Mouse (Mus musculus): ENCODE results near the gene Dtnbp1.

DNA sequence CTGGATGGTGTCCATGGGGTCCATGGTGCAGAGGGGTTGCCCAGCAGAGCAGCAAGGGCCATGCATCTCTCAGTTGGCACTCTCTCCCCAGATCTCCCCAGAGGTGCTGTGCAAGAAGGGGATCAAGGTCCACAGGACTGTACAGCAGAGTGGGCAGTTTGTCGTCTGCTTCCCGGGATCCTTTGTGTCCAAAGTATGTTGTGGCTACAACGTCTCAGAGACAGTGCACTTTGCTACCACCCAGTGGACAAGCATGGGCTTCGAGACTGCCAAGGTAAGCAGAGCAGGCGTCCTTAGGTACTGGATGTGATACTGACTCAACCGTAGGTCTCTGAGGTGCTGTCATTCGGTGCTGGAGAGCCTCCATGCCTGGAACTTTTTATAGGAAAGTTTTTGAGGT, 88.4 kb downstream of the Dtnbp1 start:
- no peak for TF ChIP-seq CTCF (conservative IDR thresholded peaks at IDR 0.05; ENCODE audit: low read length)
- no peak for TF ChIP-seq POU5F1 (IDR thresholded peaks at IDR 0.05; ENCODE audit: borderline replicate concordance, low read length)

Data from E14TG2a.4 (cell line).